Comparison of ENCODE assay signal across 17 mouse cellular contexts in genomic region chr15:60132701-60133100, GRCm38 (mm10).
"Had no signal": no experiment of that assay in that cellular context is flagged by ENCODE, and none has a peak within 500 bp of the region (broad histone marks: within the 10 kb centered on the region; RNA-seq: fewer than 3 reads in every experiment).

No protein-coding gene starts in this region.

- H3K27me3 ChIP-seq: limb, embryonic 12.5 days; liver, embryonic 13.5 days; lung, embryonic 15.5 days; neural tube, embryonic 12.5 days had no signal

- H3K4me3 ChIP-seq: limb, embryonic 12.5 days; liver, embryonic 13.5 days; lung, embryonic 15.5 days; myocyte; neural tube, embryonic 12.5 days had no signal

- H3K4me1 ChIP-seq: limb, embryonic 12.5 days; liver, embryonic 13.5 days; neural tube, embryonic 12.5 days had no signal

- DNase-seq: kidney, adult 11 months; kidney, adult 9 months; kidney, postnatal 36 days; layer of hippocampus, adult 9-11 months; layer of hippocampus, postnatal 36 days; liver; liver, embryonic 13.5 days; liver, postnatal 0 days; lung, postnatal 36 days; midbrain, embryonic 14.5 days; right cerebral cortex, postnatal 4 days; thymus, postnatal 36 days had no signal

- H3K27ac ChIP-seq: kidney, postnatal 0 days; limb, embryonic 12.5 days; liver, embryonic 13.5 days; lung, embryonic 15.5 days; neural tube, embryonic 12.5 days had no signal

- H3K36me3 ChIP-seq: limb, embryonic 12.5 days; liver, embryonic 13.5 days; lung, embryonic 15.5 days; neural tube, embryonic 12.5 days had no signal

- ATAC-seq: liver, postnatal 0 days had no signal
